Mouse (Mus musculus) left cerebral cortex, postnatal 25 days (tissue): Measurements from ENCODE around the gene Tmem107. TPM values are rescaled to one million over a fixed set of nuclear protein-coding genes. Genes with fewer than 3 reads are reported as not detected.

ENCODE experiments used
- DNase-seq, 2 experiments: peaks; one replicate each; pipeline ENCODE4 v3.0.0; 2022; ENCODE audit warnings: low spot score in 2 of 2, mixed read lengths in 1 of 2
- intact Hi-C: fragments of 180-260 bp; cut with DNase I; formaldehyde crosslinking; loops from one replicate; pipeline ENCODE4 v1.15.1; 2025
- total RNA-seq, 2 experiments: library from RNA; stranded (reverse); gene quantifications; 2 replicates each; pipeline ENCODE4 v1.2.3; 2021

The Tmem107 gene
- total RNA-seq, 2 experiments from 2014 or later: 16.9 to 18.2 TPM

DNA sequence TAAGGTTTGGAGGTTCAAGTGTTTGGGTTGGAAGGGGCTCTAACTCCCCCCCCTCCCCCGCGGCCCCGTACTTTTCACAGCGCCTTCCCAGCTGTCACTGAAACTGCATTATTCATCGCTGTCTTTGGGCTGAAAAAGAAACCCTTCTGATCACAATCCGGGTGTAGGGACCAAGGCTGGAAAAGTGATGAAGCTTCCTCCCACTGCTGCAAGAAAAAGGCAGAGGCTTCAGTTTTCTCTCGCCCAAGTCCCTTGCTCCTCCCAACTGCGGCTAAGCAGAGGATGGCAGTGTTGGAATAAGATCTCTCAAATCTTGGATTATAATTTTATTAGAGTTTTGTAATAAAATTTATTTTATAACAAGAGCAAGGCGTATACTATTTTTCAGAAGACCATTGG lies 2.1 kb downstream of the Tmem107 start:
- intact Hi-C loops: no loop called here
- DNase-seq: peak in 1 of 2 experiments; percentile 61

GRCm38 (mm10) chr11:69073065-69073888 lies 2.7 kb downstream of the Tmem107 start:
- intact Hi-C loops: no loop called here
- DNase-seq: peak; percentile 87 to 96

- peak in 1 of 2 experiments; percentile 65 for DNase-seq
- intact Hi-C loops: loop anchor here (1.0 kb wide), 1 partner anchor 12 kb away; no protein-coding TSS in a partner anchor
Measured at GRCm38 (mm10) chr11:69073951-69074775, 3.6 kb downstream of the Tmem107 start.

DNA sequence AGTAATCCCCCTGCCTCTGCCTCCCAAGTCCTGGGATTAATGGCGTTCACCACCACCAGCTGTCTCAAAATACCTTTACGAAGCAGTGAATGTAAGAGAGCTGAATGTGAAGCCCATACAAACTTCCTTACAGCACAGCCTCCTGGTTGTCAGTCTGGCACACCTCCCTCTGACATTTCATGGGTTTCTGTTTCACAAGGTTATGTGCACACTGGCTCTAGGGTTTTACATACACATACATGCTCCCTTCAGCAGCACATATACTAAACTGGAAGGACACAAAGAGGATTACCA lies 4.1 kb downstream of the Tmem107 start:
- intact Hi-C loops: loop anchor here (1.0 kb wide), 1 partner anchor 12 kb away; no protein-coding TSS in a partner anchor
- no peak for DNase-seq

GRCm38 (mm10) chr11:69075764-69076479 lies 5.3 kb downstream of the Tmem107 start:
- no peak for DNase-seq
- intact Hi-C loops: no loop called here

DNA sequence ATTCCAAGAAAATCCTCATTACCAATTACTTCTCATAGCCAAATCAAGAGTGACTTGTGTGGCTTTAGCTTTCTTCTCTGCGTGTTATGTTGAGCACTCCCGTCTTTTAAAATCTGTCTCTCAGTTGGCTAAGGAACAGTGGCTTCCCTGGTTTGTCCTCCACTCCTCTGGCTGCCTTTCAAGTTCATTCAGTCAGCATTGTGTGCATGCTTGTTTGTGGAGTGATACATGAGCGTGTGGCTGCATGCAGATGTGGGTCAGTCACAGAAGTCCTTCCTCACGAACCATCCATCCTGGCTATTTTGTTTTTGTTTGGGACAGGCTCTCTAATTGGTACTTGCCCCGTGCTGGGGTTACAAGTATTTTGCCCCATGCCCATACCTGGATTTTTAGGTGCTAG lies 6.0 kb downstream of the Tmem107 start:
- DNase-seq: no peak
- intact Hi-C loops: no loop called here

GRCm38 (mm10) chr11:69077316-69077715 lies 6.7 kb downstream of the Tmem107 start:
- intact Hi-C loops: no loop called here
- no peak for DNase-seq

DNA sequence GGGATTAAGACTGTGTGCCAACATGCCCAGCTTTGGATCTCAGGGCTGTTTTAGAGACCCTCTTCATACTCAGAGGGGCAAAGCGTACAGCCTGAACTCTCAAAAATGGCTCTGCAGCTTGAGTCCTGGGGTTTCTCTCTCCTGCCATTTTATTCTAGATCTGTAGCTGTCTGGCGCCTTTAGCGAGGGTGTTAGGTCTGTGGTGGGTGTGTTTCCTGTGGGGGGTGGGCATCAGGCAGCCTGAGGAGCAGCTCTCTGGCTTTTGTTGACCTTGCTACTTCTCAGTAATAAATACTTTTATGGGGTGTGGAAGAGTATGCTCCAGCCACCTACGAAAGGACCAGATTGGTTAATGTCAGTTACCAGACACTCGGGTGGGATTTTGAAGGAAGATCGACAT lies 7.4 kb downstream of the Tmem107 start:
- intact Hi-C loops: no loop called here
- DNase-seq: no peak

GRCm38 (mm10) chr11:69078805-69079438 lies 8.3 kb downstream of the Tmem107 start:
- intact Hi-C loops: no loop called here
- DNase-seq: no peak

GRCm38 (mm10) chr11:69080102-69080854 lies 9.7 kb downstream of the Tmem107 start:
- intact Hi-C loops: no loop called here
- DNase-seq: no peak

DNA sequence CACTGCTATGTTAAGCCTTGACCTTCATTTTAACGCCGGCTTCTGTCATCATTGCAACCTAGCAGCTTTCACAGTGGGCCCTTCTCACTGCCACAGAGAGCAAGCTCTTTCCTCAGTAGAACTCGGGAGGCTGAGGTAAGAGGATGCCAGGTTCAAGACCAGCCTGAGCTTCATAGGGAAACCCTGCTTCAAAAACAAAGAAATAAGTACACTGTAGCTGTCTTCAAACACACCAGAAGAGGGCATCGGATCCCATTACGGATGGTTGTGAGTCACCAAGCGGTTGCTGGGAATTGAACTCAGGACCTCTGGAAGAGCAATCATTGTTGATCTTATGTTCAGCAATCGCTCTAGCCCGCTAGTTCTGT lies 10.2 kb downstream of the Tmem107 start:
- intact Hi-C loops: no loop called here
- no peak for DNase-seq

GRCm38 (mm10) chr11:69081613-69082012 lies 11.0 kb downstream of the Tmem107 start:
- no peak for DNase-seq
- intact Hi-C loops: no loop called here

DNA sequence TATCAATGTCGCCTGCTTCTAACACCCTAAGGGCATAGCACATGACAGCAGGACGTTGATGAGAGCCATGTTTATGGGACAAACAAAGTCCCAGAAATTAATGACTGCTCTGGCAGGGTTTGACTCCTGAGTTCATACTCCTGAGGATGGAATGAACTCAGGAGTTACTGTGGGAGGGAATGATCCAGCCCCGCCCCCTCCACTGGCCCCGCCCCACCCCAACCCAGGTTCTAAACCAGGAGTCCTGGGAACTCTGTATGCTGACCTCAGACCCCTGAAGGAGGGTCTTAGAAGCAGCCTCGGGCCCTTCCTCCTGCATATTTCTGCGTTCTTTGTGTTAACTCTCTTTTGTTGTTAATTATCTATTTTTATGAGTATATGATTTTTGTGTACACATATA lies 15.0 kb downstream of the Tmem107 start:
- DNase-seq: no peak
- intact Hi-C loops: loop anchor here (1.0 to 5.0 kb wide), 2 partner anchors 11 to 37 kb away; partner anchors contain the start of genes 9130213A22Rik and Hes7

- peak in 1 of 2 experiments; percentile 90 for DNase-seq
- intact Hi-C loops: loop anchor here (1.0 to 5.0 kb wide), 2 partner anchors 12 to 36 kb away; partner anchors contain the start of genes 9130213A22Rik and Hes7
Measured at GRCm38 (mm10) chr11:69086390-69086789, 15.8 kb downstream of the Tmem107 start.

GRCm38 (mm10) chr11:69087082-69087481 lies 16.5 kb downstream of the Tmem107 start:
- intact Hi-C loops: loop anchor here (5.0 kb wide), 1 partner anchor 35 kb away; the partner anchor contains the start of genes 9130213A22Rik and Hes7

DNA sequence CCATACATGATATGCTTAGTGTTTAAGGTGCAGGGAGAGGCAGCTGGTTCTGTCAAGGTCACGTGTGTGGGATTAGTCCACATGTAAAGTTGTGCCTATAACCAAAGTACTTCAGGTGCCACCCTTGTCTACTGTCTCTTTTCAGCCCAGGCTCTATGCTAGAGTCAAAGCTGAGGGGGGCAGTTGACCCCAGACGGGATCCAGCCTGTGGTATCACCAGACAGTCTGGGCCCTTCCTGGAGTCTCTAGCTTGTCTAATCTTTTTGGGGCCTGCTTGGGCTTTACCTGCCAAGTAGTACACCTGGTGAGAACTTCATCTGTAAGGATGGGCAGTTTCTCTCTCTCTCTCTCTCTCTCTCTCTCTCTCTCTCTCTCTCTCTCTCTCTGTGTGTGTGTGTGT lies 17.0 kb downstream of the Tmem107 start:
- peak in 1 of 2 experiments; percentile 3 for DNase-seq
- intact Hi-C loops: loop anchor here (5.0 kb wide), 1 partner anchor 35 kb away; the partner anchor contains the start of genes 9130213A22Rik and Hes7

More at GRCm38 (mm10) chr11:69087082-69087481, 16.5 kb downstream of the Tmem107 start:
- peak in 1 of 2 experiments; percentile 82 for DNase-seq

GRCm38 (mm10) chr11:69088103-69088855 lies 17.7 kb downstream of the Tmem107 start, which contains the start of gene Vamp2:
TSS of gene Vamp2 (plus strand) at chr11:69088490.
- peak; percentile 94 to 95 for DNase-seq
- intact Hi-C loops: loop anchor here (5.0 kb wide), 1 partner anchor 34 kb away; the partner anchor contains the start of genes 9130213A22Rik and Hes7
